Mouse (Mus musculus) myocyte (in vitro differentiated cells): ENCODE measurements around the gene Wrb. TPM values are rescaled to one million over a fixed set of nuclear protein-coding genes. Genes with fewer than 3 reads are reported as not detected.
"Not testable (repeated sequence)": the region's sequence is repeated elsewhere in the genome, so short reads cannot be mapped to it uniquely, and the experiment has no call there.

ENCODE experiments used
- H3K27me3 ChIP-seq: one replicate; pipeline ENCODE4 v1.6.1; 2011; ENCODE audit not compliant: control insufficient read depth, insufficient read depth, insufficient read length
- H3K36me3 ChIP-seq: one replicate; pipeline ENCODE4 v1.6.1; 2011; ENCODE audit not compliant: control insufficient read depth, insufficient read depth
- H3K4me2 ChIP-seq: one replicate; pipeline ENCODE4 v1.6.1; 2011; ENCODE audit warnings: low read depth, control low read depth
- H3K4me3 ChIP-seq: one replicate; pipeline ENCODE4 v1.5.1; 2011; ENCODE audit warnings: mild to moderate bottlenecking, control low read depth, moderate library complexity
- H3K79me2 ChIP-seq: one replicate; pipeline ENCODE4 v1.6.1; 2011; ENCODE audit not compliant: control insufficient read depth, insufficient read depth
- H3ac ChIP-seq: one replicate; pipeline ENCODE4 v1.6.1; 2011; ENCODE audit not compliant: control insufficient read depth, insufficient read length
- CEBPB ChIP-seq: IDR thresholded peaks from 2 replicates; pipeline ENCODE4 v1.6.1; 2011; ENCODE audit warnings: mild to moderate bottlenecking, moderate library complexity; ENCODE audit not compliant: poor library complexity, insufficient read depth, severe bottlenecking
- E2F4 ChIP-seq: IDR thresholded peaks from one replicate; pipeline ENCODE4 v1.6.1; 2011; ENCODE audit warnings: mild to moderate bottlenecking, control low read depth, moderate library complexity; ENCODE audit not compliant: insufficient read depth
- MAX ChIP-seq: IDR thresholded peaks from one replicate; pipeline ENCODE4 v1.6.1; 2011; ENCODE audit warnings: low read depth, mild to moderate bottlenecking, control low read depth
- MYOD1 ChIP-seq, 3 experiments: IDR thresholded peaks; one replicate each; pipeline ENCODE4 v1.6.1; 2011; ENCODE audit warnings: control low read depth in 2 of 3, low read depth in 2 of 3, mild to moderate bottlenecking in 2 of 3, moderate library complexity in 1 of 3; ENCODE audit not compliant: insufficient read length in 2 of 3, control insufficient read depth in 1 of 3
- MYOG ChIP-seq, 3 experiments: IDR thresholded peaks; one replicate each; pipeline ENCODE4 v1.6.1; 2011; ENCODE audit warnings: control low read depth in 2 of 3, low read depth in 2 of 3, mild to moderate bottlenecking in 2 of 3; ENCODE audit not compliant: insufficient read length in 2 of 3, control insufficient read depth in 1 of 3, insufficient read depth in 1 of 3
- POLR2A ChIP-seq: IDR thresholded peaks from one replicate; pipeline ENCODE4 v1.6.1; 2011; ENCODE audit warnings: low read depth, mild to moderate bottlenecking, control low read depth, moderate library complexity; ENCODE audit not compliant: insufficient read length
- POLR2AphosphoS2 ChIP-seq: IDR thresholded peaks from one replicate; pipeline ENCODE4 v1.6.1; 2011; ENCODE audit warnings: low read depth, control low read depth; ENCODE audit not compliant: insufficient read length
- REST ChIP-seq: IDR thresholded peaks from one replicate; pipeline ENCODE4 v1.6.1; 2011; ENCODE audit warnings: mild to moderate bottlenecking, control low read depth, moderate library complexity; ENCODE audit not compliant: insufficient read depth, insufficient read length
- SRF ChIP-seq: IDR thresholded peaks from one replicate; pipeline ENCODE4 v1.6.1; 2011; ENCODE audit warnings: low read depth; ENCODE audit not compliant: control insufficient read depth, insufficient read length
- TCF12 ChIP-seq: IDR thresholded peaks from one replicate; pipeline ENCODE4 v1.6.1; 2011; ENCODE audit warnings: mild to moderate bottlenecking, control low read depth; ENCODE audit not compliant: poor library complexity, insufficient read depth, severe bottlenecking
- TCF3 ChIP-seq: IDR thresholded peaks from one replicate; pipeline ENCODE4 v1.6.1; 2011; ENCODE audit warnings: low read depth, control low read depth; ENCODE audit not compliant: insufficient read length
- USF1 ChIP-seq: IDR thresholded peaks from one replicate; pipeline ENCODE4 v1.6.1; 2011; ENCODE audit warnings: low read depth, mild to moderate bottlenecking, control low read depth, moderate library complexity
- polyA plus RNA-seq: library from polyadenylated mRNA; unstranded; fragments of >200 nt; fragmentation: generic; extraction: Trizol; gene quantifications from one replicate; pipeline ENCODE4 v1.2.1, GENCODE M21; 2012; ENCODE audit warnings: missing spikeins

Gene Wrb
- polyA plus RNA-seq: 16.4 TPM

GRCm38 (mm10) chr16:96145110-96145800, at the start of gene Wrb:
Gene Wrb, plus strand, starts transcription at chr16:96145407.
- Histone ChIP-seq H3K36me3 (no peaks in the 10 kb centered on the region), H3K4me2 (peak within 1 kb of the TSS; percentile 85), H3K27me3 (no peaks in the 10 kb centered on the region), H3ac (peak within 1 kb of the TSS; percentile 18), H3K4me3 (peak within 1 kb of the TSS; percentile 49), H3K79me2 (peaks cover 39% of the 10 kb centered on the region)
- TF ChIP-seq MYOD1 (IDR thresholded peaks at IDR 0.05; ENCODE audit: control insufficient read depth in 1 of 3, insufficient read length in 2 of 3, low read depth in 2 of 3) (peak in 1 of 3 experiments; percentile 59), TCF3 (peak; percentile 10), POLR2AphosphoS2 (peak; percentile 94), E2F4 (no peak), MAX (no peak), TCF12 (no peak), SRF (peak; percentile 89), CEBPB (no peak), REST (no peak), USF1 (no peak), POLR2A (peak; percentile 96), MYOG (IDR thresholded peaks at IDR 0.05; ENCODE audit: control insufficient read depth in 1 of 3, insufficient read depth in 1 of 3, insufficient read length in 2 of 3, low read depth in 2 of 3) (peak in 2 of 3 experiments; percentile 27 to 50)

DNA sequence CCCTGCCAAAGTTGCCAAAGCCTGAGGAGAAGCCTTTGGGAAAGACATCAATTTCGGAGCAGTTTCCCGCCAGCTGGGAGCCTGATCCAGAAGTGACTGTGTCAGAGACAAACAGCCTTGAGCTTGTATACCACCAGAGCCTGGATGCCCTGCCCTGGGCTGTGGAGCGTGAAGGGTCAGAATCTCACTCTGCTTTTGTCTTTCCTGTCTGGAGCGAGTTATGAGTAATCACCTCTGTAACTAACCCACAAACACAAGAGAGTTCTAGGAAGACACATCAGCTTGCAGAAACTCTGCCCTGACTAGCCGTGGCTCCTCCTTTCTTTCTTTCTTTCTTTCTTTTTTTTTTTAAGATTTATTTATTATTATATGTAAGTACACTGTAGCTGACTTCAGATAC, 49.2 kb upstream of the Wrb start:
- no peak for TF ChIP-seq REST
- no peak for TF ChIP-seq MYOD1 (IDR thresholded peaks at IDR 0.05; ENCODE audit: control insufficient read depth in 1 of 3, insufficient read length in 2 of 3, low read depth in 2 of 3)
- no peak for TF ChIP-seq USF1
- no peak for TF ChIP-seq E2F4
- Histone ChIP-seq H3K4me3 (no peak overlapping the region), H3K79me2 (no peaks in the 10 kb centered on the region), H3K36me3 (no peaks in the 10 kb centered on the region), H3K27me3 (no peaks in the 10 kb centered on the region), H3ac (no peak overlapping the region), H3K4me2 (no peak overlapping the region)

GRCm38 (mm10) chr16:96097811-96098210, 47.4 kb upstream of the Wrb start:
- H3K27me3 ChIP-seq, H3K36me3 ChIP-seq, H3ac ChIP-seq, H3K4me3 ChIP-seq, H3K79me2 ChIP-seq, H3K4me2 ChIP-seq: not testable (repeated sequence)

- Histone ChIP-seq H3K4me3 (no peak overlapping the region), H3K36me3 (no peaks in the 10 kb centered on the region), H3K79me2 (no peaks in the 10 kb centered on the region), H3K27me3 (no peaks in the 10 kb centered on the region), H3ac (no peak overlapping the region), H3K4me2 (no peak overlapping the region)
- no peak for TF ChIP-seq USF1
- TF ChIP-seq MAX: no peak
- no peak for TF ChIP-seq E2F4
Observed at GRCm38 (mm10) chr16:96103036-96103435, 42.2 kb upstream of the Wrb start.

DNA sequence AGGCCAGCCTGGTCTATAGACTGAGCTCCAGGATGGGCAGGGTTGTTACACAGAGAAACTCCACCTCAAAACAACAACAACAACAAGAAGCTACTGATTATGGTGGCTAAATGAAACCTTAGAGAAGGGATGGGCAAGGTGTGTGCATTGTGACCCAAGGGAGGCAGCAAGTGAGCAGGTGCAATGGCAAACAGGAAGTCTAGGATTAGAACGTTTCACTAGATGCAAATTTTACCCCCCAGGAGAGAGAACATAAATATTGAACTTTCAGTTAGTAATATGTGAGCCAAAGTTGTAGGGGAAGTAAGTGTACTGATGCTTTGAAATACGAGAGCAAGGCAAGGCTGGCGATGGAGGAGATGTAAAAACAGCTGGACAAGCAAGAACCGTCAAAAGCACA, 35.5 kb upstream of the Wrb start:
- H3ac ChIP-seq: no peak overlapping the region
- H3K4me3 ChIP-seq: no peak overlapping the region
- H3K27me3 ChIP-seq: no peaks in the 10 kb centered on the region
- H3K4me2 ChIP-seq: no peak overlapping the region
- H3K36me3 ChIP-seq: no peaks in the 10 kb centered on the region
- TF ChIP-seq E2F4: no peak
- no peak for TF ChIP-seq TCF12
- TF ChIP-seq MYOD1 (IDR thresholded peaks at IDR 0.05; ENCODE audit: control insufficient read depth in 1 of 3, insufficient read length in 2 of 3, low read depth in 2 of 3): no peak
- TF ChIP-seq POLR2A: no peak
- TF ChIP-seq MAX: no peak
- TF ChIP-seq SRF: no peak
- TF ChIP-seq MYOG (IDR thresholded peaks at IDR 0.05; ENCODE audit: control insufficient read depth in 1 of 3, insufficient read depth in 1 of 3, insufficient read length in 2 of 3, low read depth in 2 of 3): no peak
- TF ChIP-seq POLR2AphosphoS2: no peak
- no peak for TF ChIP-seq CEBPB
- no peak for TF ChIP-seq REST
- TF ChIP-seq TCF3: no peak
- H3K79me2 ChIP-seq: no peaks in the 10 kb centered on the region
